Mouse (Mus musculus) megakaryocyte, adult 5-6 weeks (primary cell): ENCODE data around the gene Pnpla3. TPM values are rescaled to one million over a fixed set of nuclear protein-coding genes. Genes with fewer than 3 reads are reported as not detected.

ENCODE experiments used
- ATAC-seq: 2 replicates; pipeline ENCODE4 v1.8.0; 2016; ENCODE audit warnings: mild to moderate bottlenecking, inconsistent platforms; ENCODE audit not compliant: poor library complexity, severe bottlenecking
- total RNA-seq, 2 experiments: library from RNA; stranded (forward) in 1 of 2; stranded (reverse) in 1 of 2; fragments of 153-499, 151-499 nt in 1 of 2; fragments of 221-1000, 200-1000 nt in 1 of 2; gene quantifications; 2 replicates each; pipeline versions ENCODE4 v1.2.3 to v1.2.4; 2015 to 2017

Pnpla3 gene
- total RNA-seq, 2 experiments from 2014 or later, result not detected

- no peak for ATAC-seq
Measured at GRCm38 (mm10) chr15:84215273-84215672, 47.6 kb downstream of the Pnpla3 start.

- no peak for ATAC-seq
Measured at GRCm38 (mm10) chr15:84216026-84216425, 48.4 kb downstream of the Pnpla3 start.

- ATAC-seq, result no peak
Measured at GRCm38 (mm10) chr15:84216461-84217084, 48.9 kb downstream of the Pnpla3 start.

- no peak; the same call in 1 of the 2 replicates for ATAC-seq
Measured at GRCm38 (mm10) chr15:84217969-84218782, 50.5 kb downstream of the Pnpla3 start.

- no peak for ATAC-seq
Measured at GRCm38 (mm10) chr15:84218783-84219271, 51.2 kb downstream of the Pnpla3 start.

- no peak for ATAC-seq
Measured at GRCm38 (mm10) chr15:84221539-84221938, 53.9 kb downstream of the Pnpla3 start.

GRCm38 (mm10) chr15:84223423-84223822 is 55.8 kb downstream of the Pnpla3 start:
- ATAC-seq, result no peak

- ATAC-seq, result no peak
Measured at GRCm38 (mm10) chr15:84224779-84225178, 57.1 kb downstream of the Pnpla3 start.

- ATAC-seq, result no peak
Measured at GRCm38 (mm10) chr15:84226918-84227317, 59.3 kb downstream of the Pnpla3 start.

GRCm38 (mm10) chr15:84230661-84231060 is 63.0 kb downstream of the Pnpla3 start:
- no peak for ATAC-seq

GRCm38 (mm10) chr15:84231113-84231712 is 63.6 kb downstream of the Pnpla3 start:
- peak; percentile 50 for ATAC-seq

GRCm38 (mm10) chr15:84231721-84232561 is 64.3 kb downstream of the Pnpla3 start, which contains the start of gene Parvb:
Parvb (plus strand) TSS chr15:84232043.
- peak; percentile 30 for ATAC-seq

- ATAC-seq, result no peak
Measured at GRCm38 (mm10) chr15:84232609-84233008, 65.0 kb downstream of the Pnpla3 start.

GRCm38 (mm10) chr15:84234794-84235581 is 67.4 kb downstream of the Pnpla3 start:
- ATAC-seq, result no peak

GRCm38 (mm10) chr15:84235646-84236045 is 68.0 kb downstream of the Pnpla3 start:
- ATAC-seq, result peak; percentile 91

Other genes starting within 250 kb of the Pnpla3 start
- not detected in 2 replicates for gene Efcab6, start 102.5 kb upstream of the Pnpla3 start, total RNA-seq (2015)
- not detected in 2 replicates for gene Efcab6, start 102.5 kb upstream of the Pnpla3 start, total RNA-seq (2017)
- not detected in 2 replicates for gene Sult4a1, start 62.1 kb upstream of the Pnpla3 start, total RNA-seq (2015)
- not detected in 2 replicates for gene Sult4a1, start 62.1 kb upstream of the Pnpla3 start, total RNA-seq (2017)
- not detected in 2 replicates for gene Pnpla5, start 44.7 kb upstream of the Pnpla3 start, total RNA-seq (2015)
- gene Pnpla5, start 44.7 kb upstream of the Pnpla3 start, total RNA-seq (2017), result not detected in 2 replicates
- 25.7 and 30.5 TPM in 2 replicates for gene Samm50, start 24.4 kb downstream of the Pnpla3 start, total RNA-seq (2015)
- 26.0 and 26.4 TPM in 2 replicates for gene Samm50, start 24.4 kb downstream of the Pnpla3 start, total RNA-seq (2017)
- 32.7 and 38.8 TPM in 2 replicates for gene Parvb, start 64.2 kb downstream of the Pnpla3 start, total RNA-seq (2015)
- 9.5 and 10.6 TPM in 2 replicates for gene Parvb, start 64.2 kb downstream of the Pnpla3 start, total RNA-seq (2017)
- 54.9 and 59.6 TPM in 2 replicates for gene Parvg, start 156.2 kb downstream of the Pnpla3 start, total RNA-seq (2015)
- 147 and 225 TPM in 2 replicates for gene Parvg, start 156.2 kb downstream of the Pnpla3 start, total RNA-seq (2017)